Mouse (Mus musculus) A20 (cell line): ENCODE data around the gene Ugt1a10.
A peak's percentile ranks its signal among the peaks of the same experiment; 100 is the strongest.

Source experiments
- DNase-seq: peaks from one replicate; pipeline ENCODE4 v3.0.0-alpha.2; 2011; ENCODE audit warnings: low read depth, low spot score

The Ugt1a10 gene

GRCm38 (mm10) chr1:88230981-88231802 is 176.0 kb downstream of the Ugt1a10 start:
- DNase-seq = no peak

- DNase-seq = no peak
Measured at GRCm38 (mm10) chr1:88231803-88232499, 176.8 kb downstream of the Ugt1a10 start.

- DNase-seq = no peak
Measured at GRCm38 (mm10) chr1:88232664-88233380, 177.6 kb downstream of the Ugt1a10 start.

GRCm38 (mm10) chr1:88233421-88234247 is 178.4 kb downstream of the Ugt1a10 start:
- no peak for DNase-seq

GRCm38 (mm10) chr1:88234248-88234610 is 179.0 kb downstream of the Ugt1a10 start:
- DNase-seq = no peak

- no peak for DNase-seq
Measured at GRCm38 (mm10) chr1:88234646-88235045, 179.5 kb downstream of the Ugt1a10 start.

GRCm38 (mm10) chr1:88235046-88235893 is 180.1 kb downstream of the Ugt1a10 start:
- no peak for DNase-seq

- no peak for DNase-seq
Measured at GRCm38 (mm10) chr1:88235894-88236415, 180.8 kb downstream of the Ugt1a10 start.

GRCm38 (mm10) chr1:88237311-88237710 is 182.1 kb downstream of the Ugt1a10 start:
- DNase-seq = no peak

GRCm38 (mm10) chr1:88238771-88239170 is 183.6 kb downstream of the Ugt1a10 start:
- DNase-seq = no peak

GRCm38 (mm10) chr1:88240072-88240471 is 184.9 kb downstream of the Ugt1a10 start:
- DNase-seq = no peak

- no peak for DNase-seq
Measured at GRCm38 (mm10) chr1:88240579-88240978, 185.4 kb downstream of the Ugt1a10 start.

GRCm38 (mm10) chr1:88243861-88244260 is 188.7 kb downstream of the Ugt1a10 start:
- no peak for DNase-seq

GRCm38 (mm10) chr1:88245881-88246280 is 190.7 kb downstream of the Ugt1a10 start:
- DNase-seq = no peak

- DNase-seq = no peak
Measured at GRCm38 (mm10) chr1:88246386-88246785, 191.2 kb downstream of the Ugt1a10 start.

GRCm38 (mm10) chr1:88247660-88248059 is 192.5 kb downstream of the Ugt1a10 start:
- DNase-seq = no peak

- no peak for DNase-seq
Measured at GRCm38 (mm10) chr1:88248658-88249057, 193.5 kb downstream of the Ugt1a10 start.

GRCm38 (mm10) chr1:88249596-88249995 is 194.4 kb downstream of the Ugt1a10 start:
- no peak for DNase-seq

GRCm38 (mm10) chr1:88250023-88250422 is 194.8 kb downstream of the Ugt1a10 start:
- no peak for DNase-seq

GRCm38 (mm10) chr1:88253106-88253505 is 197.9 kb downstream of the Ugt1a10 start:
- DNase-seq = peak; percentile 86
